Mouse (Mus musculus) right cerebral cortex, postnatal 4 days (tissue): ENCODE data around the gene Gm3233.
"Not testable (repeated sequence)": the region's sequence is repeated elsewhere in the genome, so short reads cannot be mapped to it uniquely, and the experiment has no call there.

Source experiments
- DNase-seq: peaks from one replicate; pipeline ENCODE4 v3.0.0-alpha.2; 2022

The Gm3233 gene

DNA sequence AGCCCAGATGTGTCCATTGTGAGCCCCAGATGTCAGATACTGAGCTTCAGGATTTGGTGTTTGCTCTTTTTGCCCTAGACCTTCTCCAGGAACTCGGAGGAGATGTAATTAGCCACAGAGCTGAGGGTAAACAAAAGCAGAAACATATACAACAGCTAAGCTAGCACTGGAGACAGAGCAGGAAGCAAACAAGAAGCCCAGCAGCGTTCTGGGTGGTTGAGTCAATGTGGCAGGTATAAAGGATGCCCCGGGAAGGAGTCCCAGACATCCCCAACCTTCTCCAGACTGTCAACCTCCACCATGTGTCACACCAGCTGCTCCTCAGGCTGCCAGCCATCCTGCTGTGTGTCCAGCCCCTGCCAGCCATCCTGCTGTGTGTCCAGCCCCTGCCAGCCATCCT, 33.3 kb downstream of the Gm3233 start, which contains the start of gene Gm10100:
Gene Gm10100 (plus strand): TSS at position 301 of the 400 bp plus-strand sequence.
- no peak for DNase-seq

DNA sequence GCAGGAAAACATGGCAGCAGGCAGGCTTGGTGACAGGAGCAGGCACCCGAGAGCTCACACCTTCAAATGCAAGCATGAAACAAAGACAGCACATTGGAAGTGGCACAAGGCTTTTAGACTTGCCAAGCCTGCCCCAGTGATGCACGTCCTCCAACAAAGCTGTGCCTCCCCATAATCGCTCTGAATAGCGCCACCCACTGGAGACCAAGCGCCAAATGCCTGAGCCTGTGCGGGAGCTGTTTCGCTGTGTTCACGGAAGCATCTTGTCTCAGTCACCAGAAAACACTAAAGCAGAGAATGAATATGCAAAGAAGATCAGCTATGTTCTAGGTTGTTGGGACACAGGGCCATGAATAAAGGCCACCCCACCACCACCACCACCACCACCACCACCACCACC, 34.6 kb downstream of the Gm3233 start:
- no peak for DNase-seq

DNA sequence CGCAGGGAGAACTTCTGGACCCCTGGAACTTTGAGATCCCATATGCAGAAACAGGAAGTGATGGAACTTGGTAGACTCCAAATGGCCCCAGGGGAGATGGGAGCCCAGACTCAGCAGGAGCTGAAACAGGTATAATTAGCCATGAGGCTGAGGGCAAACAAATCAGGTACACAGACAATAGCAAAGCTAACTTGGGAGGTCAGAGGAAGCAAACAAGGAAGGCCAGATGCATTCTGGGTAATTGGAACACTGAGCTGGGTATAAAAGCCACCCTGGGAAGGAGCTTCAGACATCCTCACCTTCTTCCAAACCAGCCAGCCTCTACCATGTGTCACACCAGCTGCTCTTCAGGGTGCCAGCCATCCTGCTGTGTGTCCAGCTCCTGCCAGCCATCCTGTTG, 39.2 kb downstream of the Gm3233 start, which contains the start of gene Krtap12-1:
Gene Krtap12-1 (plus strand): TSS at position 301 of the 400 bp plus-strand sequence.
- DNase-seq: not testable (repeated sequence)

DNA sequence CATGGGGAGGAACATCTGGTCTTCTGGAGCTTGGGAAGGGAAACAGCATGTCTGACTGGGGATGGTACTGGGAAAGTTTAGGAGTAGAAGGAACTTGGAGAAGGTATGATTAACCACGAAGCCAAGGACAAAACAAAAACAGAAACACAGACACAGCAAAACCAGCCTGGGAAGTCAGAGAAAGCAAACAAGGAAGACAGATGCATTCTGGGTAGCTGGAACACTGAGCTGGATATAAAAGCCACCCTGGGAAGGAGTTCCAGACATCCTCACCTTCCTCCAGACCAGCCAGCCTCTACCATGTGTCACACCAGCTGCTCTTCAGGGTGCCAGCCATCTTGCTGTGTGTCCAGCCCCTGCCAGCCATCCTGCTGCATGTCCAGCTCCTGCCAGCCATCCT, 44.0 kb downstream of the Gm3233 start, which contains the start of gene Gm10142:
Gene Gm10142 (plus strand): TSS at position 301 of the 400 bp plus-strand sequence.
- no peak for DNase-seq

DNA sequence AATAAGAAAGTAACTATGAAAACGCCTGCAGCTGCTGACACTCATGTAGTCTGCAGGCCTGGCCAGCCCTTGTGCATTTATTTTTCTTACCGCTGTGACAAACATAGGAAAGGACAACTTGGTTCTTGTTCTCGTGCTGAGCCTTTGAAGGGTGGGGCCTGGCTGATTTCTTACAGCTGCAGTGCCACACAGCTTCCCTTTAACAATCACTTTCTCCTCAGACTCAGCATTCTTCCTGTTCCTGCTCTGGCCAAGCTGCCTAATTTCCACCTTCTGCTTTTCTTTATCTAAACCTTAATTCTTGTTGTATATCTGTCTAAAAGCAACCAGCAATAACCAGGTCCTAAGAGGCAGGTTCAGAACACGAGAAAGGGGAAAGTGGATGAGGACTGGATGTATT, 45.7 kb downstream of the Gm3233 start:
- DNase-seq: no peak

DNA sequence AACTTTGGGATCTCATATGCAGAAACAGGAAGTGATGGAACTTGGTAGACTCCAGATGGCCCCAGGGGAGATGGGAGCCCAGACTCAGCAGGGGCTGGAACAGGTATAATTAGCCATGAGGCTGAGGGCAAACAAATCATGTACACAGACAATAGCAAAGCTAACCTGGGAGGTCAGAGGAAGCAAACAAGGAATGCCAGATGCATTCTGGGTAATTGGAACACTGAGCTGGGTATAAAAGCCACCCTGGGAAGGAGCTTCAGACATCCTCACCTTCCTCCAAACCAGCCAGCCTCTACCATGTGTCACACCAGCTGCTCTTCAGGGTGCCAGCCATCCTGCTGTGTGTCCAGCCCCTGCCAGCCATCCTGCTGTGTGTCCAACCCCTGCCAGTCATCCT, 48.3 kb downstream of the Gm3233 start, which contains the start of gene Gm10024:
Gene Gm10024 (plus strand): TSS at position 301 of the 400 bp plus-strand sequence.
- not testable (repeated sequence) for DNase-seq

DNA sequence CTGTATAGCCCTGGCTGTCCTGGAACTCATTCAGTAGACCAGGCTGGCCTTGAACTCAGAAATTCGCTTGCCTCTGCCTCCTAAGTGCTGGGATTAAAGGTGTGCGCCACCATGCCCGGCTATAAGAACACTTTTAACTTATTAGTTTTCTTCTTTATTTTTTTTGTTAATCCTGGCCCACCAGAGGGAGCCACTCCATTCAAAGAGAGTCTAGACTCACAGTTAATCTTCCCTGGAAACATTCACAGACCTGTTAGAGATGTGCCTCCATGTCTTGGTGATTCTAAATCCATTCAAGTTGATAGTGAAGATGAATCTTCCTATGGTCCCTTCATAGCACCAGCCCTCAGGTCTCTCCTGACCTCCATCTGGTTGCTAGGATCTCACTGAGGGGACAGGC, 49.7 kb downstream of the Gm3233 start:
- DNase-seq: no peak
